Mouse (Mus musculus) mouse embryonic stem cell (cell line): ENCODE data around the gene Scmh1.
"Not testable (repeated sequence)": the region's sequence is repeated elsewhere in the genome, so short reads cannot be mapped to it uniquely, and the experiment has no call there.

Experiments
- in situ Hi-C, 2 experiments: fragments of 300-500 bp; cut with MboI; formaldehyde crosslinking; loops; 1 replicate in 1 of 2; 3 replicates in 1 of 2; pipeline ENCODE4 v1.14.3; 2019 to 2020; ENCODE audit warnings: low sequenced_read_pairs in 2 of 2, low pct_unique_long_range_greater_than_20kb in 1 of 2, mixed read lengths in 1 of 2; ENCODE audit not compliant: unreplicated experiment in 1 of 2

Scmh1 gene

DNA sequence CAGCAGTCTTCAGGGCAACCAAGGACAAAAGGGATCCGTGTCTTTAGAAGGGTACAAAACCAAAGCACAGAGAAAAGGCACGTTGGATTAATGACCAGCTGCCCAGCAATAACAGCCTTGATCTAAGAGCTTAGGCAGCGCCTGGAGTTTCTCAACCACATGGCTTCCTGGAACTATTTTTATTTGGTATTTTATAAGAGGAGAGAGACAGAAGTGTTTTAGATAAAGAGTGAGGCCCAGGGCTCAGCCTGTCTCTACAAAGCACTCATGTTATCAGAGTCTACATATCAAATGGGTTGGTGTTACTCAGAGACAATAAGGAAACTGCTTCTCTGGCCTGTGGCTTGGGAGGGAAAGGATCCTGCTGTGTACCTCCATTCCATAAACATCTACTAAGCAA lies 12.3 kb upstream of the Scmh1 start:
- in situ Hi-C loops, result no loop called here

- in situ Hi-C loops, result no loop called here
These were observed 4.8 kb upstream of the Scmh1 start for GRCm38 (mm10) chr4:120400251-120400650.

DNA sequence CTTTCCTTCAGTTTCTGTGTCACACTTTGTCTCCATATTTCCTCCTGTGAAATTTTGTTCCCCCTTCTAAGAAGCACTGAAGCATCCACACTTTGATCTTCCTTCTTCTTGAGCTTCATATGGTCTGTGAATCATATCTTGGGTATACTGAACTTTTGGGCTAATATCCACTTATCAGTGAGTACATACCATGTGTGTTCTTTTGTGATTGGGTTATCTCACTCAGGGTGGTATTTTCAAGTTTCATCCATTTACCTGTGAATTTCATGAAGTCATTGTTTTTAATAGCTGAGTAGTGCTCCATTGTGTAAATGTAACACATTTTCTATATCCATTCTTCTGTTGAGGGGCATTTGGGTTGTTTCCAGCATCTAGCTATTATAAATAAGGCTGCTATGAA lies 3.0 kb upstream of the Scmh1 start:
- in situ Hi-C loops, result not testable (repeated sequence)

GRCm38 (mm10) chr4:120404247-120404646 lies 834 bp upstream of the Scmh1 start:
- in situ Hi-C loops, result no loop called here

GRCm38 (mm10) chr4:120404778-120405143 lies 320 bp upstream of the Scmh1 start:
- in situ Hi-C loops, result no loop called here

DNA sequence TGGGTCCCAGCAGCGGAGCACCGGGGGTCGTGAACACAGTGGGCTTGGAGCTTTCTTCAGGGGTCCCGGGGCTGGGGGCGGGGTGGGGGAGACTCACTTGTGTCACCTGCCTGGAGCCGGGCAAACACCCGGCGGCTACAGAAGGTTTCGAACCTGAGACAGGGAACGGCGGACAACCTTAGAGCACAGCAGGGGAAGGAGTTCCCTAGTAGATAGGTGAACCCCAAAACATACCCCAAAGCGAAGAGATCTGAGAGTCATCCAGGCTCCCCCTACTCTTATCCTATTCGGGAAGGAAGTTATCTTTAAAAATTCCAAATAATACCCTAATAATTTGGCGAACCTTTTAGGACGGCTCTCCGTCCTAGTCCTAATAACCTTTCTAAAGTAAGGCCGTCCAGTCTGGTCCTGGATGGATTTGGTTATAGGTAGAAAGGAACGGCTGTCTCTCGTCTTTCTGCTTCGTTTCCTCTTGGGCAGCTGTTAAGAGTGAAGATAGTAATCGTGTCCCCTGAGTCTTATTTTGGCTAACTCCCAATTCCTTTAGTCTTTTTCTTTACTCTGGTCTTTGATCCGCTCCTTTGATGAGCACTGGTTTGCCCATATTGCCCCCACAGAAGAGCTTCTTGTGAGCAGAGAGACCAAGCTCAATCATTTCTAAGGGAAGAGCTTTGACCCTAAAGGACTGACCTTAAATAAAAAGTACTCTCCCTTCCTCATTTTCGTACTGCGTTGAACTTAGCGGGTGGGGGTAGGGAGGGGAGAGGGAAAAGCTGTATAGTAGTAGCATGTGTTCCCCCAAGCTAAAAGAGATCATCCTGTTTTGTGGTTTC lies 941 bp downstream of the Scmh1 start:
- in situ Hi-C loops, result no loop called here

DNA sequence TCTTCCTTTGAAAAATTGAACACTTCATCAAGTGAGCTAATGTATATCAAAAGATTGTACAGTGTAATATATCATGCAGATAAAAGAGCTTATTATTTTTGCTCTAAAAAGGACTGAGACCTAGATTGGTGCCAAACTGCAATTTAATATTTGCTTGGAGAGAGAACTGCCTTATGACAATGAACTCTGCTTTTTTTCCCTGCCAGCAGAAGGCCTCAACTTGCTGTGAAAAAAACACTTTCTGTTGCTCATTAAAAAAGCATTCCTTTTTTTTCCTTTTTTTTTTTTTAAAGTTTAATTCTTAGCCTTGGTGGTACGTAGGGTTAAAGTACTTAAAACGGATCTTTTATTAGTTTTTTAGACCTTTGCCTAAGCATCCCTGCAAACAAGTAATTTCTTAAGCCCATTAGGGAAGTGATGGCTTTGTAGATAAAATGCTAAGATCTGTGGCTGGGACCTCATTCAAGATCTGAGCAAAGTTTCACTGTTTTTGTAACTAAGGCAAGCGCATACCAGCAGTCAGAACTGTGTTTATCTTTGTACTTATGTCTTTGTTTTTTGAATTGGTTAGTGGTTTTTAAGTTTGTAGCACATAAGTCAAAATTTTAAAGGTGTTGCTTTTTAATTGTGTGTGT lies 1.7 kb downstream of the Scmh1 start:
- in situ Hi-C loops, result no loop called here

DNA sequence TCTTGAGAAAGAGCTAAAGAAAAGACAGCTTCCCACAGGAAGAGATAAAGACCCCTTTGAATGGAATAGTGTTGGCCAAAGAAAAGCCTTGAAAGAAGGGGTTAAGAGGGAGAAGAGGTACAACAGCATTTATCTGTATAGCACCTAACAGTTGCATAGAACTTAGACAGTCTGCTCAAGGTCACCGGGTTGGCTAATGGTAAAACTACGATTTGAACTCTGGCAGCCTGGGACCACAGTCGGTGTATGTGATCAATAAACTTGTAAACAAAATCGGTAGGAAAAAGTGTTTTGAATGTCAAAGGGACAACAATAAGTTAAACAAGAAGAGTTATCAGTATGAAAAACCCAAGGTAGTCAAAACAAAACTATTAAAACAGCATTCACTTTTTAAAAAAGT lies 13.0 kb downstream of the Scmh1 start:
- in situ Hi-C loops, result no loop called here

DNA sequence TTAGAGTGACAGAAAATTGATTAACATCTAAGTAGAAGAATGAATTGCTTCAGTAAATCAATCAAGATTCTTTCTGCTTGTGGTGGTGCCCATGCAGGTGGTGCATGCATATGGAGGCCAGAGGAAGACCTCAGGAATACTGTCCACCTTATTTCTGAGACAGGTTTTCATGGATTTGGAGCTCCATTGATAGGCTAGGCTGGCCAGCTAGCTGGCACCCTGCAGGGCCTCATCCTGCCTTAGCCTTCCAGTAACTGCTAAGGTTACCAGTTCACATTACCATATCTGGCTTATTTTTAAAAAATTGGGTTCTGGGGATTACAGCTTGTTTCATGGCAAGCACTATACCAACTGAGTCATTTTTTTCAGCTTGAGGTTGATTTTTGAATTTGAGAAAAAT lies 15.1 kb downstream of the Scmh1 start:
- in situ Hi-C loops, result no loop called here

DNA sequence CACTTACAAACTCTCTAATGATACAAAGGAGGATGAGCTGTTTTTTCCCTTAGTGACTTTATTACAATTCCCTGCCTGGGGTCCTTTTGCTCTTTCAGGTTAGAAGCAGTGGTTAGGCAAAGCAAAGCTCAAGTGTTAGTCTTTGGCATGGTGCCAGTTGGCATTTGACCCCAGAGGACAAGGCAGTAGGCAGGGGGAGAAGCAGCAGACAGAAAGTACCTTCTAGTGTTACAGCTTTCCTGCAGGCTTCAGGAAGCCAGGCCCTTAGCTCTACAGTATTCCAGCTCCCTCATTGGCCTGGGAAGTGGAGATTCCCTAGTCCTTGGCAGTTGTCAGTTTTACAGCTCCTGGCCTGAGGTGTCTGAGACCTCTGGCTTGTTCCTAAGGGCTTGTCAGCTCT lies 15.6 kb downstream of the Scmh1 start:
- in situ Hi-C loops, result no loop called here

DNA sequence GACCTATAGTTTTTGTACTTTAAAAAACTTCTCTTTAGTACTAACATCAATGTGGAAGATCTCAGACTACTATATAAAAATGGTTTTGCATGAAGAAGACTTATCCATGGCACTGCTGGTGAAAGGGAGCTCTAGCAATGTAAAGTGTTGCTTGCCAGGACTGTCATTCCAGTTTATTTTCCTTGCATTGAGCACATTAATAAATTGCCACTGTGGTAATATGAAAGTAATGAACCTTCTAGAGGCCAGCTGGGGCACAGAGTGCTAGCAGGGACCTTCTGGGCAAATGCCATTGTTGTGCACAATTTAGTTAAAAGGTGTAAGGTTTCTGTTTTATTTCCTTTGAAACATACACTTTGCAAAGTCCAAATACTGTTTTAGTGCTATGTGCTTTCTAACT lies 25.5 kb downstream of the Scmh1 start:
- in situ Hi-C loops, result no loop called here

DNA sequence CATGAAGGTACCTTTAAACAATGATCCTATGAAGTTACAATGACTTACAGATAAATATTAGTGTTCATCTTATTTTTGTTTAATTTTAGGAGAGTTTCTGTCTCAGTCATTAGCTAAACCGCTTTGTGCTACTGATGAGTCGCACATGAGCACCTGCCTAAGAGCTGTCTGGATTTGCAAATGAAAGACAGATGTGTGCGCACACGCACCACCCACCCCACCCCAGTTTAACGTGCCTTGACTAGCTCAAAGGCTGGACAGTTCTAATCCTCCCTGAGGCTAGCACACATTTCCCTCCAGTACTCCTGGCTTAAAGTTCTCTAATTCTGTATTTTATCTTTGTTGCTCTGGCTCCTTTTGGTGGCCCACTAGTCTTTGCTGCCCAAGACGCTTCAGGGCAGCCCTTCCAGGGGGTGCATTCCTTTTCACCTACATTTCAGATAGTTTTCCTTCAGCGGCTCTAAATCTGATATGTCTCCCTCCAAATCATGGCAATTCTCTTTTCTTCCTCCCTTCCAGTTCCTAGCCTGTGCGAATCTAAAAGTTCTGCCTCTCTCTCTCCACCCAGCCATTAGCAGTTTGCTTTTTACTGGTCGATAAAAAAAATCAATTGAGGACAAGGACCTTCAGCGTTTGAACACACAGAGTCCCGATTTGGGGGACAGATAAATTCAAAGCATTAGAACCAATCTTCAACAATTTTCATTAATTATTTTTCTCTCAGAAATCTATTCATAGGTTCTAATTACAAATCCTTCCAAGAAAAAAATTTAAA lies 27.7 kb downstream of the Scmh1 start:
- in situ Hi-C loops, result no loop called here

DNA sequence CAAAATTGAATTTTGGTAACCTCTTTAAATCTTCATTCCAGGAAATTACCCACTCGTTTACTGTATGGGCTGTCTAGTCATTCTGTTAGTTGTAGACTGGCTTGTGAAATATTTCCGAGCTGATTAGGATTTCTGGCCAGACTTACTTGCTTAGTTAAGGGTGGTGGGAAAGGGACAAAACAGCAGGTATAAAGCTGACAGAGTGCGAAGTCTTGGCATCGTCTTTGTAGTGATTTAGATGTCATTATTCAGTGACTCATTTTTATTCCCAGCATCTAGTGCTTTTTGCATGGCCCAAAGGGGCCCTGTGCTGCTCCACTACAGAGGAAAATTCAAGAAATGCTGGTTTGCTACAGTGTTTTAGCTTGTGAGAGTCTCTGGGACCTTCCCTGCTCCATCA lies 56.7 kb downstream of the Scmh1 start:
- in situ Hi-C loops, result no loop called here

DNA sequence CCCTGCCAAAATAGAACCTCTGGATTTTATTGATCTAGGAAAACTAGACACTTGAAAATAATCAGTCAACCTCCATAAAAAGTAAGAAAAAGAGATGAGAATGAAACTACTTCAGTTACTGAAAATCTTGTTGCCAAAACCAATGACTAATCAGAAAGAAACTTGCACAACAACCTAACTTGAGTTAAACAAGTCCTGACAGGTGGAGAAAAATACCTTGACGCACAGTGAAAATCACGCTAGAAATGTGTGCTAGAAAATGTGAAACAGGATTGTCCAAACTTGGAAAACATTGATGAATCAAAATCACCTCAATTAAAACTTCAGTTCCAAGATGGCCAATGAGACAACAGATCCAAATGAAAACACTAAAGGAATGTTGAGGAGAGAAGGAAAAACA lies 67.9 kb downstream of the Scmh1 start:
- in situ Hi-C loops, result no loop called here

DNA sequence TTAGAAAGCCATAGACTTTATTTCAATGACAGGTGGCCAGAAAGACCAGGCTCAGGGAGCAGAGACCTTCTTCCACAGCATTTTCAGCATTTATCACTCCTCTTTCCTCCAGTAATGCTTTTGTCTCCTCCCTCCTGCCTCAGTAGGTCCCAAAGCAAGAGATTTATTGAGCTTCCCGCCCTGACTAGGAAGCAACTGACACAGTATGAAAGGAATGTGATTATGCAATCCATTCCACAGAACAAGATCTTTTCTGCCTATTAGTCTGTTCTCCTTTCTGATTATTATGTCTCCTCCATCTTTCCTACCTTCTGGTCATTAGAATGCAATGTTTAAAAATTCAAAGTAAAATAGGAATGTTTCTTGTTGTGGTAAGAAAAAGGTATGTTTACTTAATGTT lies 82.6 kb downstream of the Scmh1 start:
- in situ Hi-C loops, result no loop called here

DNA sequence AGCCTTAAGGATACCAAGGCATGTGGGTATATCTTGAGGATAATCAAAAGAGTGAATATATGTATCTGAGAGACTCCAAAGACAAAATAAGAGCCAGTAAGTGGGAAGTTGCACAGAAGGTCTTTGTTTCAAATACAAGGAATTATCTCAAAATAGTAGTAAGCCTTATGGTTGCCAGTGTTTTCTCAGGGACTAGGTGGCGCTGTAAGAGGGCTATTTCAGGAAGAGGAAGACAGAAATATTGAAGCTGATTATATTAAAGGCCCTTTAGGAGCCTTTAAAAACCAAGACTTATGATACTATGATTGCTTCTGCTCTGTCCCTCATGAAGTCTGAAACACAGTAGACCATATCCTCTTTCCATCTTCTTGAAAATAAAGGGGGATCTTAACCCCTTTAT lies 101.9 kb downstream of the Scmh1 start:
- in situ Hi-C loops, result no loop called here

DNA sequence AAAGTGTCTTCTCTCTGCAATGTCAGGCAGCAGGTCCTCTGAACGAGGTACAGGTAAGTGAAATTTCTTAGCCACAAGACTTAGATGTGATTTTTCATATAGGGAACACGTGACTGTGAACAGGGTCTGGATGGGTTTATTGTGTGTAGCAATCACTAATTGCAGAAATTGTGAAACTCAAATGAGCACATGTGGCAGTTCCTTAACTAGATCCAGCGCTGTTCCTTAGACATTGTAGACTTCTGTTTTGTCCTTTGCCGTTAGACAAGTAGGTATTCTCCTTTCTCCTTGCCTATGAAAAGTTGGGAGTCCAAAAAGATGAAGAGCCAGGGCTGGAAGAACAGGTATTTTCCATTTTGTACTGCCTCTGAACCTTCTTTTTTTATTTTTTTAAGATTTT lies 106.1 kb downstream of the Scmh1 start:
- in situ Hi-C loops, result no loop called here

- in situ Hi-C loops, result no loop called here
These were observed 109.3 kb downstream of the Scmh1 start for GRCm38 (mm10) chr4:120514366-120514765.

- in situ Hi-C loops, result no loop called here
These were observed 111.4 kb downstream of the Scmh1 start for GRCm38 (mm10) chr4:120516491-120516890.

GRCm38 (mm10) chr4:120516907-120517306 lies 111.8 kb downstream of the Scmh1 start:
- in situ Hi-C loops, result no loop called here
